Mouse (Mus musculus) erythroblast, embryonic 14.5 days (primary cell): ENCODE data around the gene Atg16l1.

Experiments
- GATA1 ChIP-seq: IDR thresholded peaks from 2 replicates; pipeline ENCODE4 v1.6.1; 2012; ENCODE audit warnings: low read length, inconsistent platforms, mixed read lengths
- TAL1 ChIP-seq: IDR thresholded peaks from 3 replicates; pipeline ENCODE4 v1.6.1; 2012; ENCODE audit warnings: low read length, inconsistent platforms, mixed read lengths

DNA sequence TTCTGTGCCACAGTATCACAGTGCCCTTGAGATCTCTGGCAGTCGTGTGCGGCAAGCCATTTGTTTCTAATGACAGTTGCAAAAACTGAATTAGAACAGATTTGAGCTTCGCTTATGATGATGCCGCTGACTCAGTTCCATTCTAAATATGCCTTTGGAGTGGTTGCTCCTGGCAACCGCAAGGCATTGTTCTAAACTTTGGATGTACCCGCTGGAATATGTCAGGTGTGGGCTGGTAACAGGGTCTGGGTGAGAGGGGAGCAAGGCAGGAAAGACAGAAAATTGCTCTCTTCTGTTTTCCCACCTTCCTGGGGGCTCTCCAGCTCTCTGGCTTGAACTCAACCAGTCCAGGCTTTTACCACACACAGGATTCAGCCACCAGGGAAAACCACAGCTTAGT, 57.5 kb downstream of the Atg16l1 start:
- no peak for TF ChIP-seq GATA1
- no peak for TF ChIP-seq TAL1
